Mouse (Mus musculus) layer of hippocampus, postnatal 14 days (tissue): ENCODE data around the gene Sptbn2. TPM values are rescaled to one million over a fixed set of nuclear protein-coding genes. Genes with fewer than 3 reads are reported as not detected.
A peak's percentile ranks its signal among the peaks of the same experiment; 100 is the strongest.

ENCODE experiments used
- DNase-seq, 2 experiments: peaks; one replicate each; pipeline ENCODE4 v3.0.0; 2021 to 2022; ENCODE audit warnings: low spot score in 2 of 2, mixed read lengths in 1 of 2
- total RNA-seq, 2 experiments: library from RNA; stranded (reverse); gene quantifications; 2 replicates each; pipeline ENCODE4 v1.2.3; 2021

Sptbn2 gene
- total RNA-seq, 2 experiments from 2014 or later, result 663 to 667 TPM

DNA sequence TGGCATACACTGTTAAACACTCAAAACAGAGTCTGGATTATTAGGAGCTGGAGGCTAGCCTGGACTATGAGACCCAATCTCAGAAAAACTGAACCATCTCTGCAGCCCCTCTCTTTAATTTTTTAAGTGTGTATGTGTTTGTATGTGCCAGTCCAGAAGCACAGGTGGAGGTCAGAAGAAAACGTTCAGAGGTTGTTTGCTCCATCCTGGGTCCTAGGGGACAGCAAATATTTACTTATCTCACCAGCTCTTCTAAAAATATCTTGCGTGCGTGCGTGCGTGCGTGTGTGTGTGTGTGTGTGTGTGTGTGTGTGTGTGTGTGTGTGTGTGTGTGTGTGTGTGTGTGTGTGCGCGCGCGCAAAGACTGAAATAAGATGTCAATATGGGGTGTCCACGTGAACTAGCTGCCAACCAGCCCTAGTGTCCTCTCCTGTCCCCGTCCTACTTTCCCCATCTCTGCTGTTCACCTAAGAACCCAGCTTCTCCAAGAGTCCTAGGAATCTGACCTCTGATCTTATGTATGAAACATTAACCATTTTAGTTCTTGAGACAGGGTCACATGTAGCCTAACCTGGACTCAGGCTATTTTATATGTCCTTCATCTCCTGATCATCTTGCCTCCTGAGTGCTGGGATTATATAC lies 56.7 kb downstream of the Sptbn2 start:
- DNase-seq, result no peak

DNA sequence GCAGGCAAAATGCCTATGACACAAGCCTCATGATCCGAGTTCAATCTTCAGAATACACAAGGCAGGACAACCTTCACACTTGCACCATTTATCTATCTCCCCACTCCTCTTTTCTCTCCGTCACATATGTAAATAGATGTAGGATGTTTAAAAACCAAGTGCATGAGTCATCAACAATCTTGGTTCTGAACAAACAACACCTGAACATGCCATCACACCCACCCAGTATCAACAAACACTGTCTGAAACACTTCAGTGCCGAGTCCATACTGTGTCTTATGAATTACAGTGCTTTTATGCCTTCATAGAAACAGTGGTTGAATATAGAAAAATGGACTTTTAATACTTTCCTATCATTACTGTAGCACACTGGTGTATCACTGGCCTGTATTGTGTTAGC lies 61.8 kb downstream of the Sptbn2 start:
- DNase-seq, result no peak

DNA sequence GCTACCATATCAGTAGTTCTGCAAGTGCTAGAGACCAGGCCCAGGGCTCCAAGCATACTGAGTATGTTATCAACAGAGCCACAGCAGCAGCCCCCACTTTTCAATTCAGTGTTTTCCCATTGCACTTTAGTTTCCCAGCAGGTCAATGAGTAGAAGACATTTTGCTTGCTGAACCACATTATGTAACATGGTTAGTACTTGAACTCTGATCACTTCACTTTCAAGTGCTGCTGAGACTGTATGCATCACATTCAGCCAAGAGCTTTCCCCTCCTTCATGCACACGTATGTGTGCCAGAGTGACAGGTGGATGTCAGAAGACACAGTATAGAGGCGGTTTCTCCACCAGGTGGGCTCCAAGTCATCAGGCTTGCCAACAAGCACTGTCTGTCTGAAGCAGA lies 71.9 kb downstream of the Sptbn2 start:
- DNase-seq, result no peak

DNA sequence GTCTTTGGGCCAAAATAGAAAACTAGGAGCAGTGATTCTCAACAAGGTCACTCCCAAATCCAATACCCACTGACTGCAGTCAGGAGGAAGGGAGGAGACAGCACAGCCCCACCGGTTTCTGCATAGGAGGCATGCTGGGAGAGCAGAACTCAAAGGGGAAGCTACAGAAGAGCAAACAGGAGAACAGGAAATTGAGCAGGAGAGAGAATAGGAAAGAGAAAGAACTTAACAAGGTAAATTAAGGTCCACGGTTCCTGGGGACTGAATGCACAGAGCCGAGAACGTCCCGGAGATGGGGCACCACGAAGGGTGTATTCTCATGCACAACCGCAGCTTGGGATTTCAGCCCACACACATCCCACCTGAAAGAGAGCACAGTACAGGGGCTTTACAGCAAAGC lies 74.2 kb downstream of the Sptbn2 start:
- DNase-seq, result no peak

DNA sequence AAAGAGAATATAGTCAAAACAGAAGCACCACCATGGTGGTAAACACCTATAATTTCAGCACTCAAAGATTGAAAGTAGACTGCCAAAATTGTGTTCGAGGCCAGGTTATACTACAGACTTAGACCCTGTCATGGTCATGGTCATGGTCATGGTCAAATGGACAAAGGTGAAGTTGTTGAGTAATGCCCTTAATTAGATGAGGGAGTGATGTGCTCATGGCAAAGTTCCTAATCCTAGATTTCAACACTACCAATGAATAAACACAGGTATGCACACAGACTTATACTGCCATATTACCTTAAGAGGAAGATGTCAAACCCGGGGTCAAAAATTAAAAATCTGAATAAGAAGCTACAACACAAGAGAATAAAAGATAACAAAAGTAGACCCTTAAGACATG lies 75.3 kb downstream of the Sptbn2 start:
- DNase-seq, result no peak

DNA sequence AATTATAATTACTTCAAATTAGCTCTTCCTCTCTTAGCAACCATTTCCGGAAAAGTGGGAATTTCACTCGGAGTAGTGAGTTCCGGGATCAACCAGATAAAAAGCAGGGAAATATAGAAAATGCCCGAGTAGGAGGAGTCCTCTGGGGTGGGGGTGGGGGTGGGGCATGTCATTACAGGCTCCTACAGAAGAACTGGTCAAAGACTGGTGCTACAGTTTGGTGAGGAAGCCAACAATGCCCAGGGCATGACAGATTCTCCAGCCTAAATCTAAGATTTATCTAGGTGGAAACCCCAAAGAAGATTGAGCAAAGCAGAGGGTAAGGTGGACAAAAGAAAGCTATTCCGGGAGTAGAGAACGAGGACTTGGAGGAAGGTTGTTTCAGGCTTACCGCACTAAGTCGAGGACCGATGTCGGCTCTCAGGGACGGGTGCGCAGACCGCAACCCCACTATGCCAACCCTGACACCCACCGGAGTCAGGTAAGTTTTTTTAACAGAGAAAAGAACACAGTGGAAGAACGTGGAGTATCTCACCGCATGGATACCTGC lies 82.4 kb downstream of the Sptbn2 start:
- DNase-seq, result no peak

DNA sequence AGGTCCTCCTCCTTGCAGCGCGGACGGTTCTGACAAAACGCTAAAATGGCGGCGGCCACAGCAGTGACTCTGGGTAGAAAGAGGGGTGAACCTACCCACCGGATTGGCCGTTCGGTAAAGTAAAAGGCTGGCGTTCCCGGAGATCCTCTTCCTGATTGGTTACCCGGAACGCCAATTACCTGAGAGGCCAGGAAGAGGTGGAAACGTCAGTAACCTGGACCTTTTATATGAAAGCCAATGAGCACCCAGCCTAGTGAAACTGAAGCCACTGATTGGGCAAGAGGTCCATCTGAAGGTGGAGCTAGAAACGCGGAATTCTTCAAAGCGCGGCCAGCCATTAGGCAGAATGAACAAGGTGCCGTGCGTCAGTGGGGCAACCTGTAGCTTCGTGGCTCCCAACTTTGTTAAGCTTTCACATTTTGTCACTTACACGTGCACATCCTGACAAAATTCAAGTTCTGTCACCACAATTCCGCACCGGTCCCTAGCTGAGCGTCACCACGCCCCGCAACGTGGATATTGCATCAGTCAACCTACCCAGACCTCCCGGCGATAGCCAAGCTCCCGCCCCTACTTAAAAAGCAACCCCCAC lies 83.0 kb downstream of the Sptbn2 start, which contains the start of gene Rbm4:
Gene Rbm4 (minus strand): TSS at position 71 of the 592 bp plus-strand sequence.
- peak; percentile 96 to 99 for DNase-seq

DNA sequence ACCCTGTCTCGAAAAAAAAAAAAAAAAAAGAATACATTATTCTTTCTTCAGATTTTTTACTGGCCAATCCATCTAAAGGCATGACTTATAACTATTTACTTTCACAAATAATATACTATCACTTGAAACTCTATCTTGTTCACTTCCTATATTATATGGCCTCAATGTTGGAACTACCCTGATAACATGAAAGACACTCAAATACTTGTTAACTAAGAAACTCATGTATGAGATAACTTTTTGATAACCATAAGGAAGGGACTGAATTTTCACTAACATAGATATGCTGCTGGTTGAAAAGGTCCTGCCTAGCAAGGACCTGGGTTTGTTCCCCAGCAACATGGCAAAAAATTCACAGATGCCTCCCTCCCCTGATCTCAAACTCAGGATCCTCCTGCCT lies 85.0 kb downstream of the Sptbn2 start:
- no peak for DNase-seq

DNA sequence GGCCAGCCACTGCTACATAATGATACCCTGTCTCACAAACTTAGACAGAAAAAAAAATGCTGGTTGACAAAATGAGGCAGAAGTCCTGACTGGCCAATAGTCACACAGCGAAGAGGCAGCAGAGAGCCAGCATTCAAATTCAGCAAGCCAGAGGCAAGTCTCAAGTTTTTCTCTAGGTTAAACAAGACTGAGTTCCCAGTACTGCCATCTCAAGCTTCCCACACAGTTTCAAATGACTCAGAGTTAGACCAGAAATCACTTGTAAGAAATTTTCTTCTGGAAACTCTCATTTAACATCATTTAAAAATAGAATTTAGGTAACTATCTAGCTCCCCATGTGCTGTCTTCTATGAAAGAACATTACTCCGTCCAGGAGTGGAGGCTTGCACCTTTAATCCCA lies 86.9 kb downstream of the Sptbn2 start:
- no peak for DNase-seq

DNA sequence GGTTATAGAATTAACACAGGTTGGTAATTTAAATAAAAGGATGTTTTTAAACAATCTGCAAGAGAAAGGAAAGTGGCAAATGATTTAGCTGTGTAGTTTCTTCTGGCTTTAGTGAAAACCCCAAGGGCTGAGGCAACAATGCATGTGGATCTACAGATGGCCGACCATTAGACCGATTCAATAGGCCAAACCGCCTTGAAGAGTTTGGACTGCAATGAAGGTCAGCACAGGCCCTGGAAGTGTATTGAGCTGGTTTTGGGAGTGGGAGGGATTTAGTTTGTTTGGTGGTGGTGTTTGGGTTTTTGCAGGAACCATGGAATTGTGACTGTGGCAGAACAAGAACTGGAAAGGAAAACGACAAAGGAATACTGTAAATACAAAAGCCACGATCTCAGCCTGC lies 88.1 kb downstream of the Sptbn2 start:
- DNase-seq, result no peak

Other genes with a start within 250 kb of the Sptbn2 start
- 10 to 100 TPM; 34.7 to 37.7 TPM for gene Syt12, start 233.7 kb upstream of the Sptbn2 start, total RNA-seq
- not detected for gene 2010003K11Rik, start 212.6 kb upstream of the Sptbn2 start, total RNA-seq
- gene Pcx, start 200.7 kb upstream of the Sptbn2 start, total RNA-seq, result 10 to 100 TPM; 56.6 to 63.9 TPM
- 10 to 100 TPM; 50.9 to 53.1 TPM for gene Lrfn4, start 95.5 kb upstream of the Sptbn2 start, total RNA-seq
- gene Rce1, start 85.5 kb upstream of the Sptbn2 start, total RNA-seq, result 10 to 100 TPM; 16.7 to 18.2 TPM
- 1 to 10 TPM; 1.9 to 2.1 TPM for gene Gm960, start 12.5 kb upstream of the Sptbn2 start, total RNA-seq
- 10 to 100 TPM; 14.3 to 14.4 TPM for gene Rbm4b, start 45.3 kb downstream of the Sptbn2 start, total RNA-seq
- gene Rbm4, start 82.7 kb downstream of the Sptbn2 start, total RNA-seq, result 10 to 100 TPM; 72.9 to 74.7 TPM
- 10 to 100 TPM; 19.9 to 21.4 TPM for gene Gm21992, start 100.4 kb downstream of the Sptbn2 start, total RNA-seq
- gene Rbm14, start 100.5 kb downstream of the Sptbn2 start, total RNA-seq, result 10 to 100 TPM; 56.1 to 57.2 TPM
- gene Ccs, start 128.2 kb downstream of the Sptbn2 start, total RNA-seq, result 10 to 100 TPM; 42.6 to 43.6 TPM
- gene Ccdc87, start 128.2 kb downstream of the Sptbn2 start, total RNA-seq, result 1 to 10 TPM; 2.0 TPM
- gene Ctsf, start 144.0 kb downstream of the Sptbn2 start, total RNA-seq, result 100 to 1,000 TPM; 103 to 125 TPM
- 1 to 10 TPM; 1.1 to 1.7 TPM for gene Actn3, start 166.7 kb downstream of the Sptbn2 start, total RNA-seq
- gene Zdhhc24, start 167.5 kb downstream of the Sptbn2 start, total RNA-seq, result 10 to 100 TPM; 25.9 to 26.8 TPM
- gene Bbs1, start 195.5 kb downstream of the Sptbn2 start, total RNA-seq, result 10 to 100 TPM; 38.4 TPM
- 10 to 100 TPM; 50.2 to 52.0 TPM for gene Dpp3, start 217.1 kb downstream of the Sptbn2 start, total RNA-seq
- 10 to 100 TPM; 16.3 to 16.8 TPM for gene Peli3, start 232.0 kb downstream of the Sptbn2 start, total RNA-seq